Mouse (Mus musculus) embryonic fibroblast, embryonic 13.5 days (primary cell): ENCODE data around the gene Il2ra.

Experiments used
- CTCF ChIP-seq: IDR thresholded peaks from 2 replicates; pipeline ENCODE4 v1.5.1; 2011; ENCODE audit warnings: mild to moderate bottlenecking, control low read depth, low read length, moderate library complexity, borderline replicate concordance; ENCODE audit not compliant: insufficient read depth
- POLR2A ChIP-seq: IDR thresholded peaks from 2 replicates; pipeline ENCODE4 v1.6.1; 2011; ENCODE audit warnings: low read depth, mild to moderate bottlenecking, control low read depth, low read length, moderate library complexity

- TF ChIP-seq CTCF (no peak), POLR2A (no peak)
Observed at GRCm38 (mm10) chr2:11686512-11686911, 43.9 kb downstream of the Il2ra start.
